Mouse (Mus musculus) MEL (cell line): ENCODE measurements around the gene Arsg.

Source experiments
- EP300 ChIP-seq, 2 experiments: IDR thresholded peaks; 2 replicates each; pipeline ENCODE4 v1.6.1; 2011; ENCODE audit warnings: improper control_type of control experiment in 2 of 2, low read length in 2 of 2, low read depth in 1 of 2, mild to moderate bottlenecking in 1 of 2
- GATA1 ChIP-seq: IDR thresholded peaks from 2 replicates; pipeline ENCODE4 v1.6.1; 2011; ENCODE audit warnings: low read depth, low read length, improper control_type of control experiment
- HCFC1 ChIP-seq: IDR thresholded peaks from 2 replicates; pipeline ENCODE4 v1.6.1; 2012; ENCODE audit warnings: low read depth, mild to moderate bottlenecking, inconsistent platforms, low read length, improper control_type of control experiment, moderate library complexity
- KAT2A ChIP-seq: conservative IDR thresholded peaks from 2 replicates; pipeline ENCODE4 v1.6.1; 2012; ENCODE audit warnings: low read depth, low read length, improper control_type of control experiment, inconsistent platforms
- MAFK ChIP-seq: IDR thresholded peaks from 2 replicates; pipeline ENCODE4 v1.6.1; 2011; ENCODE audit warnings: low read depth, mild to moderate bottlenecking, low read length, improper control_type of control experiment, borderline replicate concordance
- MEF2A ChIP-seq: IDR thresholded peaks from 2 replicates; pipeline ENCODE4 v1.6.1; 2014; ENCODE audit warnings: low read depth, mild to moderate bottlenecking, inconsistent platforms, low read length, improper control_type of control experiment; ENCODE audit not compliant: poor library complexity, insufficient replicate concordance, severe bottlenecking; ENCODE audit errors: extremely low read depth
- MYB ChIP-seq: IDR thresholded peaks from 2 replicates; pipeline ENCODE4 v1.6.1; 2011; ENCODE audit warnings: mild to moderate bottlenecking, low read depth, low read length, improper control_type of control experiment
- MYC ChIP-seq: IDR thresholded peaks from 2 replicates; pipeline ENCODE4 v1.6.1; 2011; ENCODE audit warnings: low read depth, mild to moderate bottlenecking, low read length, improper control_type of control experiment, moderate library complexity
- POLR2A ChIP-seq, 2 experiments: IDR thresholded peaks; 2 replicates each; pipeline ENCODE4 v1.6.1; 2011 to 2012; ENCODE audit warnings: low read length in 2 of 2, mild to moderate bottlenecking in 2 of 2, control low read depth in 1 of 2, improper control_type of control experiment in 1 of 2, low read depth in 1 of 2, moderate library complexity in 1 of 2; ENCODE audit not compliant: control insufficient read depth in 1 of 2, insufficient read depth in 1 of 2, poor library complexity in 1 of 2
- RAD21 ChIP-seq: IDR thresholded peaks from 2 replicates; pipeline ENCODE4 v1.6.1; 2011; ENCODE audit warnings: mild to moderate bottlenecking, low read depth, low read length, improper control_type of control experiment
- RCOR1 ChIP-seq: IDR thresholded peaks from 2 replicates; pipeline ENCODE4 v1.6.1; 2012; ENCODE audit warnings: low read depth, mild to moderate bottlenecking, inconsistent platforms, low read length, improper control_type of control experiment
- SMC3 ChIP-seq: IDR thresholded peaks from 2 replicates; pipeline ENCODE4 v1.6.1; 2011; ENCODE audit warnings: low read depth, low read length, improper control_type of control experiment
- USF2 ChIP-seq, 2 experiments: IDR thresholded peaks; 2 replicates each; pipeline ENCODE4 v1.6.1; 2011 to 2012; ENCODE audit warnings: improper control_type of control experiment in 2 of 2, low read length in 2 of 2, borderline replicate concordance in 1 of 2, inconsistent platforms in 1 of 2, low read depth in 1 of 2, mild to moderate bottlenecking in 1 of 2; ENCODE audit not compliant: insufficient read depth in 1 of 2
- ZC3H11A ChIP-seq: IDR thresholded peaks from 2 replicates; pipeline ENCODE4 v1.6.1; 2012; ENCODE audit warnings: low read depth, mild to moderate bottlenecking, inconsistent platforms, low read length, improper control_type of control experiment

GRCm38 (mm10) chr11:109587019-109587418 is 113.8 kb downstream of the Arsg start:
- TF ChIP-seq POLR2A (IDR thresholded peaks at IDR 0.05; ENCODE audit: control insufficient read depth in 1 of 2, insufficient read depth in 1 of 2, low read depth in 1 of 2, low read length in 2 of 2, poor library complexity in 1 of 2): peak in 1 of 2 experiments; percentile 45; a peak in 1 of 4 replicates
- peak; percentile 85 for TF ChIP-seq RCOR1
- 0 out of 2 replicates have a peak, but pooled peaks have one; percentile 5 for TF ChIP-seq MAFK
- no peak for TF ChIP-seq KAT2A
- TF ChIP-seq HCFC1: peak; percentile 28; the same call in 1 of the 2 replicates
- no peak for TF ChIP-seq MYC
- no peak for TF ChIP-seq USF2 (IDR thresholded peaks at IDR 0.05; ENCODE audit: borderline replicate concordance in 1 of 2, insufficient read depth in 1 of 2, low read depth in 1 of 2, low read length in 2 of 2)
- TF ChIP-seq MYB: peak; percentile 87
- TF ChIP-seq MEF2A: no peak
- no peak for TF ChIP-seq ZC3H11A
- no peak; the same call in 1 of the 2 replicates for TF ChIP-seq SMC3
- peak; percentile 71 to 84; a peak in 3 of 4 replicates for TF ChIP-seq EP300 (IDR thresholded peaks at IDR 0.05; ENCODE audit: low read depth in 1 of 2, low read length in 2 of 2)
- TF ChIP-seq GATA1: peak; percentile 97
- no peak for TF ChIP-seq RAD21
